7 mouse cellular contexts compared by ENCODE assay signal in genomic region chr8:95141026-95141425, GRCm38 (mm10).
DNase-seq lines count a peak whose midpoint lies in the region; ATAC-seq and TF ChIP-seq lines count a peak whose summit lies in the region.

No protein-coding gene starts in this region.

- TF ChIP-seq POLR2A in testis, adult 2 months (IDR thresholded peaks at IDR 0.05; ENCODE audit: control insufficient read depth, low read depth, low read length): no peak

- no peak for DNase-seq in testis, postnatal 10 days (ENCODE audit: low spot score)
- DNase-seq in heart, postnatal 36 days: peak; percentile 40
- DNase-seq in lung, adult 18-20 months: peak; percentile 49 to 61
- no peak for DNase-seq in frontal cortex, postnatal 25 days (ENCODE audit: low spot score in 2 of 2)

- no peaks in the 10 kb centered on the region for H3K9me3 ChIP-seq in stomach, embryonic 15.5 days

- intact Hi-C loops in heart, postnatal 36 days (cut with DNase I): no loop called here

- H3K27ac ChIP-seq in testis, adult 2 months (ENCODE audit: control insufficient read depth, insufficient read depth, low read depth, low read length): no peak overlapping the region
- H3K27ac ChIP-seq in stomach, embryonic 15.5 days: 0 out of 2 replicates have a peak overlapping the region, but pooled peaks have one; percentile 78

- peaks cover 40% of the 10 kb centered on the region for H3K4me1 ChIP-seq in testis, adult 2 months (ENCODE audit: control insufficient read depth, insufficient read depth, low read length)
- H3K4me1 ChIP-seq in stomach, embryonic 15.5 days: peaks cover 48% of the 10 kb centered on the region

- H3K4me2 ChIP-seq in stomach, embryonic 15.5 days: peak overlapping the region; percentile 88

- no peak overlapping the region for H3K9ac ChIP-seq in stomach, embryonic 15.5 days

- no peak for TF ChIP-seq CTCF in testis, adult 2 months (IDR thresholded peaks at IDR 0.05; ENCODE audit: control insufficient read depth, insufficient read depth, insufficient replicate concordance, low read depth, low read length)

- ATAC-seq in stomach, embryonic 15.5 days (ENCODE audit: insufficient read depth, low FRiP score, low read depth): no peak
- ATAC-seq in activated CD4-positive, CD25-positive, alpha-beta regulatory T cell, adult 4 months: no peak

- H3K36me3 ChIP-seq in testis, adult 2 months (ENCODE audit: control insufficient read depth, insufficient read depth, low read length): no peaks in the 10 kb centered on the region
- no peaks in the 10 kb centered on the region for H3K36me3 ChIP-seq in stomach, embryonic 15.5 days

- peak overlapping the region; percentile 92; the same call in 1 of the 2 replicates for H3K4me3 ChIP-seq in testis, adult 2 months (ENCODE audit: control insufficient read depth, low read depth, low read length)
- H3K4me3 ChIP-seq in stomach, embryonic 15.5 days (replicated peaks): peak overlapping the region; percentile 69; the same call in 1 of the 2 replicates

- WGBS in stomach, embryonic 15.5 days: 75% methylated on average over 1 of the region's 1 CpGs

- H3K27me3 ChIP-seq in testis, adult 2 months (ENCODE audit: control insufficient read depth, insufficient read depth, low read length): no peaks in the 10 kb centered on the region
- no peaks in the 10 kb centered on the region for H3K27me3 ChIP-seq in stomach, embryonic 15.5 days (replicated peaks)

Comparison
In these comparisons a context has a peak if more than half of its experiments do, and no peak if none do; other contexts are left out.
1. DNase-seq: peak in heart, postnatal 36 days (2 of 2) and lung, adult 18-20 months (2 of 2); none in testis, postnatal 10 days (single experiment) and frontal cortex, postnatal 25 days (0 of 2).